Mouse (Mus musculus): Measurements from ENCODE around the gene Hoxd10. TPM values are rescaled to one million over a fixed set of nuclear protein-coding genes. Genes with fewer than 3 reads are reported as not detected.

Gene Hoxd10
- polyA plus RNA-seq, 1 experiment from 2014 or later, result 26.2 TPM

- Histone ChIP-seq H3K27ac (peak overlapping the region; percentile 95), H3K9ac (peak overlapping the region; percentile 98), H3K4me1 (peaks cover 15% of the 10 kb centered on the region; the same call in 1 of the 2 replicates), H3K4me2 (replicated peaks) (peak overlapping the region; percentile 74), H3K36me3 (0 out of 2 replicates have a peak, but pooled peaks cover 2% of the 10 kb centered on the region), H3K27me3 (peaks cover 45% of the 10 kb centered on the region), H3K4me3 (peak overlapping the region; percentile 63), H3K9me3 (no peaks in the 10 kb centered on the region)
- ATAC-seq (ENCODE audit: low FRiP score, low read depth), result no peak
- 1% methylated on average over 62 of the region's 62 CpGs for WGBS
Observed at GRCm38 (mm10) chr2:74657251-74658023, 34.3 kb upstream of the Hoxd10 start.

- Histone ChIP-seq H3K36me3 (0 out of 2 replicates have a peak, but pooled peaks cover 2% of the 10 kb centered on the region), H3K9ac (peak overlapping the region; percentile 98), H3K4me3 (peak overlapping the region; percentile 63), H3K9me3 (no peaks in the 10 kb centered on the region), H3K4me1 (peaks cover 15% of the 10 kb centered on the region; the same call in 1 of the 2 replicates), H3K4me2 (replicated peaks) (peak overlapping the region; percentile 74), H3K27ac (peak overlapping the region; percentile 95), H3K27me3 (peaks cover 49% of the 10 kb centered on the region)
- ATAC-seq (ENCODE audit: low FRiP score, low read depth), result no peak
- 2% methylated on average over 15 of the region's 15 CpGs for WGBS
Observed at GRCm38 (mm10) chr2:74658024-74658666, 33.6 kb upstream of the Hoxd10 start.

- Histone ChIP-seq H3K36me3 (0 out of 2 replicates have a peak, but pooled peaks cover 2% of the 10 kb centered on the region), H3K4me2 (replicated peaks) (peak overlapping the region; percentile 74), H3K9me3 (no peaks in the 10 kb centered on the region), H3K27ac (peak overlapping the region; percentile 95), H3K4me1 (peaks cover 15% of the 10 kb centered on the region; the same call in 1 of the 2 replicates), H3K27me3 (peaks cover 53% of the 10 kb centered on the region), H3K9ac (peak overlapping the region; percentile 98), H3K4me3 (peak overlapping the region; percentile 63)
- no peak for ATAC-seq (ENCODE audit: low FRiP score, low read depth)
- WGBS, result under 1% methylated on average over 47 of the region's 47 CpGs
Observed at GRCm38 (mm10) chr2:74658667-74659371, 32.9 kb upstream of the Hoxd10 start.

GRCm38 (mm10) chr2:74659507-74660005 lies 32.2 kb upstream of the Hoxd10 start, which contains the start of gene Evx2:
TSS of gene Evx2 (minus strand) at chr2:74659557.
- under 1% methylated on average over 28 of the region's 28 CpGs for WGBS
- Histone ChIP-seq H3K4me3 (peak within 1 kb of the TSS; percentile 63), H3K4me2 (replicated peaks) (peak within 1 kb of the TSS; percentile 74), H3K36me3 (0 out of 2 replicates have a peak, but pooled peaks cover 2% of the 10 kb centered on the region), H3K27ac (peak within 1 kb of the TSS; percentile 95), H3K27me3 (peaks cover 55% of the 10 kb centered on the region), H3K9ac (peak within 1 kb of the TSS; percentile 98), H3K4me1 (peaks cover 17% of the 10 kb centered on the region), H3K9me3 (no peaks in the 10 kb centered on the region)
- ATAC-seq (ENCODE audit: low FRiP score, low read depth), result no peak

GRCm38 (mm10) chr2:74660421-74661375 lies 31.0 kb upstream of the Hoxd10 start:
- Histone ChIP-seq H3K9me3 (no peaks in the 10 kb centered on the region), H3K27me3 (peaks cover 49% of the 10 kb centered on the region), H3K4me1 (peaks cover 16% of the 10 kb centered on the region), H3K27ac (peak overlapping the region; percentile 95), H3K4me3 (peak overlapping the region; percentile 63), H3K9ac (peak overlapping the region; percentile 98), H3K4me2 (replicated peaks) (peak overlapping the region; percentile 74), H3K36me3 (0 out of 2 replicates have a peak, but pooled peaks cover 2% of the 10 kb centered on the region)
- WGBS, result 1% methylated on average over 30 of the region's 30 CpGs
- ATAC-seq (ENCODE audit: low FRiP score, low read depth), result peak; percentile 42; the same call in 1 of the 2 replicates

GRCm38 (mm10) chr2:74661685-74662084 lies 30.0 kb upstream of the Hoxd10 start:
- H3K4me1 ChIP-seq, result peaks cover 16% of the 10 kb centered on the region
- no peaks in the 10 kb centered on the region for H3K9me3 ChIP-seq
- peak overlapping the region; percentile 95 for H3K27ac ChIP-seq
- peak; percentile 38 for ATAC-seq (ENCODE audit: low FRiP score, low read depth)
- peak overlapping the region; percentile 63 for H3K4me3 ChIP-seq
- H3K36me3 ChIP-seq, result 0 out of 2 replicates have a peak, but pooled peaks cover 2% of the 10 kb centered on the region
- peak overlapping the region; percentile 74 for H3K4me2 ChIP-seq (replicated peaks)
- H3K9ac ChIP-seq, result peak overlapping the region; percentile 98
- WGBS, result under 1% methylated on average over 14 of the region's 14 CpGs
- peaks cover 51% of the 10 kb centered on the region for H3K27me3 ChIP-seq

- 2% methylated on average over 18 of the region's 18 CpGs for WGBS
- Histone ChIP-seq H3K27ac (peak overlapping the region; percentile 85), H3K4me2 (replicated peaks) (peak overlapping the region; percentile 74), H3K36me3 (no peaks in the 10 kb centered on the region), H3K4me3 (peak overlapping the region; percentile 36), H3K27me3 (peaks cover 57% of the 10 kb centered on the region), H3K9ac (peak overlapping the region; percentile 64), H3K4me1 (peaks cover 16% of the 10 kb centered on the region), H3K9me3 (no peaks in the 10 kb centered on the region)
- no peak for ATAC-seq (ENCODE audit: low FRiP score, low read depth)
Observed at GRCm38 (mm10) chr2:74663291-74663925, 28.3 kb upstream of the Hoxd10 start.

GRCm38 (mm10) chr2:74666411-74666810 lies 25.3 kb upstream of the Hoxd10 start:
- H3K4me3 ChIP-seq, result peak overlapping the region; percentile 79
- no peaks in the 10 kb centered on the region for H3K9me3 ChIP-seq
- peaks cover 7% of the 10 kb centered on the region; the same call in 1 of the 2 replicates for H3K36me3 ChIP-seq
- H3K27me3 ChIP-seq, result peaks cover 58% of the 10 kb centered on the region
- peak overlapping the region; percentile 68 for H3K4me2 ChIP-seq (replicated peaks)
- WGBS, result 6% methylated on average over 7 of the region's 7 CpGs
- H3K9ac ChIP-seq, result peak overlapping the region; percentile 75
- ATAC-seq (ENCODE audit: low FRiP score, low read depth), result no peak
- H3K4me1 ChIP-seq, result peaks cover 11% of the 10 kb centered on the region; the same call in 1 of the 2 replicates
- peak overlapping the region; percentile 80 for H3K27ac ChIP-seq

GRCm38 (mm10) chr2:74667191-74667841 lies 24.4 kb upstream of the Hoxd10 start:
- H3K9ac ChIP-seq, result peak overlapping the region; percentile 97
- H3K36me3 ChIP-seq, result peaks cover 7% of the 10 kb centered on the region; the same call in 1 of the 2 replicates
- H3K4me2 ChIP-seq (replicated peaks), result peak overlapping the region; percentile 68
- ATAC-seq (ENCODE audit: low FRiP score, low read depth), result no peak
- H3K27ac ChIP-seq, result peak overlapping the region; percentile 96
- WGBS, result 2% methylated on average over 36 of the region's 36 CpGs
- H3K4me1 ChIP-seq, result peaks cover 5% of the 10 kb centered on the region; the same call in 1 of the 2 replicates
- H3K4me3 ChIP-seq, result peak overlapping the region; percentile 79
- H3K27me3 ChIP-seq, result peaks cover 54% of the 10 kb centered on the region
- H3K9me3 ChIP-seq, result no peaks in the 10 kb centered on the region

GRCm38 (mm10) chr2:74667842-74668357 lies 23.8 kb upstream of the Hoxd10 start, which contains the start of gene Hoxd13:
TSS of gene Hoxd13 (plus strand) at chr2:74668310.
- Histone ChIP-seq H3K27ac (peak within 1 kb of the TSS; percentile 96), H3K27me3 (peaks cover 49% of the 10 kb centered on the region), H3K4me3 (peak within 1 kb of the TSS; percentile 79), H3K4me1 (peaks cover 10% of the 10 kb centered on the region; the same call in 1 of the 2 replicates), H3K36me3 (peaks cover 7% of the 10 kb centered on the region; the same call in 1 of the 2 replicates), H3K9me3 (no peaks in the 10 kb centered on the region), H3K9ac (peak within 1 kb of the TSS; percentile 97), H3K4me2 (replicated peaks) (peak within 1 kb of the TSS; percentile 68)
- ATAC-seq (ENCODE audit: low FRiP score, low read depth), result peak; percentile 86
- WGBS, result 0% methylated on average over 29 of the region's 51 CpGs
